ENCODE assay signal across 11 mouse cellular contexts in genomic region chr14:55604823-55605222, GRCm38 (mm10). TPM values are rescaled to one million over a fixed set of nuclear protein-coding genes. Genes with fewer than 3 reads are reported as not detected.
DNase-seq lines count a peak whose midpoint lies in the region; ATAC-seq lines count a peak whose summit lies in the region.
"Had no signal": no experiment of that assay in that cellular context is flagged by ENCODE, and none has a peak within 500 bp of the region (broad histone marks: within the 10 kb centered on the region; RNA-seq: fewer than 3 reads in every experiment).

No protein-coding gene starts in this region.

- H3K36me3 ChIP-seq in heart, embryonic 15.5 days: peaks cover 59% of the 10 kb centered on the region
- peaks cover 20% of the 10 kb centered on the region for H3K36me3 ChIP-seq in midbrain, embryonic 11.5 days (ENCODE audit: control insufficient read depth, insufficient read depth, low read length)
- H3K36me3 ChIP-seq in midbrain, embryonic 10.5 days: peaks cover 90% of the 10 kb centered on the region
- H3K36me3 ChIP-seq in stomach, embryonic 15.5 days: peaks cover 46% of the 10 kb centered on the region

- H3K9ac ChIP-seq in heart, embryonic 15.5 days: no peak overlapping the region
- H3K9ac ChIP-seq in midbrain, embryonic 11.5 days (ENCODE audit: low read length): no peak overlapping the region
- no peak overlapping the region for H3K9ac ChIP-seq in stomach, embryonic 15.5 days
- H3K9ac ChIP-seq: neural tube, embryonic 13.5 days had no signal

- WGBS in heart, embryonic 15.5 days: 89% methylated on average over 11 of the region's 11 CpGs
- WGBS in midbrain, embryonic 11.5 days: 97% methylated on average over 11 of the region's 11 CpGs
- WGBS in midbrain, embryonic 10.5 days: 89% methylated on average over 11 of the region's 11 CpGs
- 90% methylated on average over 11 of the region's 11 CpGs for WGBS in stomach, embryonic 15.5 days

- intact Hi-C loops in heart, postnatal 14 days (cut with DNase I): loop anchor here (5.0 kb wide), 2 partner anchors 43 to 108 kb away; partner anchors contain the start of genes A730061H03Rik and Dcaf11

- H3K4me2 ChIP-seq in heart, embryonic 15.5 days: peak overlapping the region; percentile 75
- H3K4me2 ChIP-seq in midbrain, embryonic 11.5 days: no peak overlapping the region
- peak overlapping the region; percentile 59 for H3K4me2 ChIP-seq in stomach, embryonic 15.5 days

- H3K4me1 ChIP-seq in heart, embryonic 15.5 days (replicated peaks): peaks cover 18% of the 10 kb centered on the region
- no peaks in the 10 kb centered on the region for H3K4me1 ChIP-seq in midbrain, embryonic 11.5 days (ENCODE audit: control insufficient read depth, insufficient read depth, low read length)
- peaks cover 14% of the 10 kb centered on the region for H3K4me1 ChIP-seq in midbrain, embryonic 10.5 days
- H3K4me1 ChIP-seq in stomach, embryonic 15.5 days: peaks cover 10% of the 10 kb centered on the region

- H3K27ac ChIP-seq in heart, embryonic 15.5 days: peak overlapping the region; percentile 82; the same call in 1 of the 2 replicates
- H3K27ac ChIP-seq in midbrain, embryonic 11.5 days (ENCODE audit: low read depth, low read length): no peak overlapping the region
- no peak overlapping the region for H3K27ac ChIP-seq in midbrain, embryonic 10.5 days (replicated peaks)
- peak overlapping the region; percentile 85; the same call in 1 of the 2 replicates for H3K27ac ChIP-seq in stomach, embryonic 15.5 days
- H3K27ac ChIP-seq: neural tube, embryonic 13.5 days had no signal

- peak overlapping the region; percentile 55 for H3K4me3 ChIP-seq in heart, embryonic 15.5 days
- H3K4me3 ChIP-seq in midbrain, embryonic 11.5 days (ENCODE audit: low read depth, low read length): no peak overlapping the region
- no peak overlapping the region for H3K4me3 ChIP-seq in midbrain, embryonic 10.5 days
- H3K4me3 ChIP-seq in stomach, embryonic 15.5 days (replicated peaks): no peak overlapping the region

- DNase-seq in heart, postnatal 14 days: no peak
- DNase-seq in midbrain, embryonic 11.5 days (ENCODE audit: low spot score, missing footprints): peak; percentile 56
- DNase-seq in midbrain, embryonic 10.5 days (ENCODE audit: low spot score): no peak
- peak; percentile 62 for DNase-seq in induced T-regulatory cell, adult 2 months (ENCODE audit: low read depth)
- no peak for DNase-seq in cerebellum, postnatal 36 days
- DNase-seq in Muller cell, postnatal 12 days (ENCODE audit: inconsistent ontology term): no peak
- DNase-seq: kidney, adult 11 months had no signal

- H3K9me3 ChIP-seq in heart, embryonic 15.5 days (replicated peaks): no peaks in the 10 kb centered on the region
- no peaks in the 10 kb centered on the region for H3K9me3 ChIP-seq in midbrain, embryonic 11.5 days (ENCODE audit: control insufficient read depth, low read length)
- H3K9me3 ChIP-seq in midbrain, embryonic 10.5 days (replicated peaks): no peaks in the 10 kb centered on the region
- no peaks in the 10 kb centered on the region for H3K9me3 ChIP-seq in stomach, embryonic 15.5 days
- H3K9me3 ChIP-seq: neural tube, embryonic 13.5 days had no signal

- H3K27me3 ChIP-seq in heart, embryonic 15.5 days: no peaks in the 10 kb centered on the region
- no peaks in the 10 kb centered on the region for H3K27me3 ChIP-seq in midbrain, embryonic 11.5 days (ENCODE audit: control insufficient read depth, insufficient read depth, low read length)
- no peaks in the 10 kb centered on the region for H3K27me3 ChIP-seq in midbrain, embryonic 10.5 days (ENCODE audit: low read depth, poor library complexity, severe bottlenecking)
- H3K27me3 ChIP-seq in stomach, embryonic 15.5 days (replicated peaks): no peaks in the 10 kb centered on the region
- H3K27me3 ChIP-seq: neural tube, embryonic 13.5 days; Patski had no signal

- no peak for ATAC-seq in heart, embryonic 15.5 days (replicated peaks; ENCODE audit: insufficient number of reproducible peaks, insufficient read depth, low FRiP score, low read depth)
- no peak for ATAC-seq in midbrain, embryonic 11.5 days (ENCODE audit: low FRiP score)
- ATAC-seq in stomach, embryonic 15.5 days (ENCODE audit: insufficient read depth, low FRiP score, low read depth): no peak

RNA-seq across cellular contexts. Expression of gene Irf9, which starts 1.5 kb away (rescaled TPM):
- 9.1 and 13.7 TPM in 2 replicates for polyA plus RNA-seq in heart, embryonic 15.5 days (2015; fragmentation: Nextera tagmentation; extraction: Ambion mirVana)
- 1 to 10 TPM; 9.2 to 9.3 TPM for total RNA-seq in heart, postnatal 14 days (2021)
- polyA plus RNA-seq in midbrain, embryonic 11.5 days (2014; fragmentation: Nextera tagmentation; extraction: Ambion mirVana): 5.8 and 6.3 TPM in 2 replicates
- 6.5 and 6.9 TPM in 2 replicates for polyA plus RNA-seq in midbrain, embryonic 10.5 days (2016; fragmentation: Nextera tagmentation; extraction: Ambion mirVana)
- 11.6 and 12.1 TPM in 2 replicates for polyA plus RNA-seq in stomach, embryonic 15.5 days (2015; fragmentation: Nextera tagmentation; extraction: Ambion mirVana)

RNA-seq across cellular contexts. Expression of gene Rec8, which starts 13.0 kb away (rescaled TPM):
- 6.9 and 7.1 TPM in 2 replicates for polyA plus RNA-seq in heart, embryonic 15.5 days (2015; fragmentation: Nextera tagmentation; extraction: Ambion mirVana)
- total RNA-seq in heart, postnatal 14 days (2021): 1 to 10 TPM in 1 of 2 experiments, under 1 TPM in 1; 0.72 to 1.2 TPM
- polyA plus RNA-seq in midbrain, embryonic 11.5 days (2014; fragmentation: Nextera tagmentation; extraction: Ambion mirVana): 2.6 and 3.5 TPM in 2 replicates
- polyA plus RNA-seq in midbrain, embryonic 10.5 days (2016; fragmentation: Nextera tagmentation; extraction: Ambion mirVana): 4.1 and 5.5 TPM in 2 replicates
- 9.2 and 10.7 TPM in 2 replicates for polyA plus RNA-seq in stomach, embryonic 15.5 days (2015; fragmentation: Nextera tagmentation; extraction: Ambion mirVana)
- polyA plus RNA-seq: Patski had no signal

RNA-seq across cellular contexts. Expression of gene Rnf31, which starts 13.3 kb away (rescaled TPM):
- 15.8 and 17.4 TPM in 2 replicates for polyA plus RNA-seq in heart, embryonic 15.5 days (2015; fragmentation: Nextera tagmentation; extraction: Ambion mirVana)
- total RNA-seq in heart, postnatal 14 days (2021): 10 to 100 TPM; 21.8 to 26.1 TPM
- polyA plus RNA-seq in midbrain, embryonic 11.5 days (2014; fragmentation: Nextera tagmentation; extraction: Ambion mirVana): 8.2 and 9.8 TPM in 2 replicates
- 15.4 and 21.0 TPM in 2 replicates for polyA plus RNA-seq in midbrain, embryonic 10.5 days (2016; fragmentation: Nextera tagmentation; extraction: Ambion mirVana)
- 16.7 and 18.4 TPM in 2 replicates for polyA plus RNA-seq in stomach, embryonic 15.5 days (2015; fragmentation: Nextera tagmentation; extraction: Ambion mirVana)

RNA-seq across cellular contexts. Expression of gene Psme2, which starts 13.9 kb away (rescaled TPM):
- 203 and 215 TPM in 2 replicates for polyA plus RNA-seq in heart, embryonic 15.5 days (2015; fragmentation: Nextera tagmentation; extraction: Ambion mirVana)
- total RNA-seq in heart, postnatal 14 days (2021): 100 to 1,000 TPM in 1 of 2 experiments, 10 to 100 TPM in 1; 90.7 to 132 TPM
- polyA plus RNA-seq in midbrain, embryonic 11.5 days (2014; fragmentation: Nextera tagmentation; extraction: Ambion mirVana): 189 and 202 TPM in 2 replicates
- polyA plus RNA-seq in midbrain, embryonic 10.5 days (2016; fragmentation: Nextera tagmentation; extraction: Ambion mirVana): 171 and 184 TPM in 2 replicates
- polyA plus RNA-seq in stomach, embryonic 15.5 days (2015; fragmentation: Nextera tagmentation; extraction: Ambion mirVana): 265 and 289 TPM in 2 replicates

RNA-seq across cellular contexts. Expression of gene Emc9, which starts 19.7 kb away (rescaled TPM):
- polyA plus RNA-seq in heart, embryonic 15.5 days (2015; fragmentation: Nextera tagmentation; extraction: Ambion mirVana): 21.2 and 21.6 TPM in 2 replicates
- 10 to 100 TPM; 39.9 to 45.0 TPM for total RNA-seq in heart, postnatal 14 days (2021)
- polyA plus RNA-seq in midbrain, embryonic 11.5 days (2014; fragmentation: Nextera tagmentation; extraction: Ambion mirVana): 8.1 and 8.4 TPM in 2 replicates
- 7.9 and 8.0 TPM in 2 replicates for polyA plus RNA-seq in midbrain, embryonic 10.5 days (2016; fragmentation: Nextera tagmentation; extraction: Ambion mirVana)
- 9.4 and 11.2 TPM in 2 replicates for polyA plus RNA-seq in stomach, embryonic 15.5 days (2015; fragmentation: Nextera tagmentation; extraction: Ambion mirVana)

Comparison
In these comparisons a context has a peak if more than half of its experiments do, and no peak if none do; other contexts are left out.
1. DNase-seq: peak in midbrain, embryonic 11.5 days (single experiment) and induced T-regulatory cell, adult 2 months (single experiment); none in heart, postnatal 14 days (0 of 2), midbrain, embryonic 10.5 days (single experiment), cerebellum, postnatal 36 days (0 of 2) and Muller cell, postnatal 12 days (single experiment).
2. H3K27ac ChIP-seq: peak in heart, embryonic 15.5 days (single experiment) and stomach, embryonic 15.5 days (single experiment); none in midbrain, embryonic 11.5 days (single experiment) and midbrain, embryonic 10.5 days (single experiment).